Mouse (Mus musculus) heart, adult 2 months (tissue): Measurements from ENCODE around the gene Otoa.

Source experiments
- CTCF ChIP-seq: fragments of 200-600 bp; IDR thresholded peaks from 2 replicates; pipeline ENCODE4 v1.8.1; 2022; ENCODE audit warnings: antibody characterized with exemption, mild to moderate bottlenecking, moderate library complexity
- EP300 ChIP-seq: fragments of 200-500 bp; IDR thresholded peaks from 2 replicates; pipeline ENCODE4 v1.6.1; 2011; ENCODE audit warnings: low read depth, low read length, control low read depth; ENCODE audit not compliant: insufficient read depth
- POLR2A ChIP-seq: fragments of 200-500 bp; IDR thresholded peaks from 2 replicates; pipeline ENCODE4 v1.6.1; 2011; ENCODE audit warnings: mild to moderate bottlenecking, low read depth, low read length, control low read depth; ENCODE audit not compliant: insufficient read depth

GRCm38 (mm10) chr7:121075416-121075815 is 6.0 kb upstream of the Otoa start:
- TF ChIP-seq POLR2A (no peak), CTCF (no peak), EP300 (no peak)
